Mouse (Mus musculus) ES-Bruce4 (cell line): ENCODE data around the gene Dbn1.

ENCODE experiments used
- CTCF ChIP-seq: IDR thresholded peaks from one replicate; pipeline ENCODE4 v1.8.1; 2011; ENCODE audit warnings: low read depth, low read length
- POLR2A ChIP-seq: IDR thresholded peaks from one replicate; pipeline ENCODE4 v1.8.1; 2011; ENCODE audit warnings: low read length; ENCODE audit not compliant: insufficient read depth

DNA sequence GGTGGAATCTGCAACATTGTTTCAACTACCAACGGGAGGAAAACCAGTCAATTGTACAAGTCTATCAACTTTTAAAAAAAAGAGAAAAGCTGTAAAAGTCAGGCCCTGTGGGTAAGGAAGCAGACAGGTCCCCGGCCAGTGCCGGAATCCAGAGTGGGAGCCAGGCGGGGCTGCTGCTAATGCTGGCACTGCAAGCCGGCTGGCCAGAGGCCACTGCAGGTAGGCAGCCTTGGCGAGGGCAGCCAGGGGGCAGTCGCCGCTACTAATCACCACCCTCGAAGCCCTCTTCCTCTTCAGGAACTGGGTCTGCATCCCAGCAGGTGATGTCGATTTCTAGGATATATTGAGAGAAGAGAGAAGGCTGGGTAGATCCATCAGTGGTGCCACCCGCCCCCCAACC, 13.9 kb downstream of the Dbn1 start:
- TF ChIP-seq CTCF (no peak), POLR2A (no peak)
